Mouse (Mus musculus) layer of hippocampus, postnatal 25 days (tissue): ENCODE measurements around the gene Sipa1l1. TPM values are rescaled to one million over a fixed set of nuclear protein-coding genes. Genes with fewer than 3 reads are reported as not detected.
A peak's percentile ranks its signal among the peaks of the same experiment; 100 is the strongest.

Source experiments
- DNase-seq, 2 experiments: peaks; one replicate each; pipeline ENCODE4 v3.0.0; 2022; ENCODE audit warnings: mixed read lengths in 2 of 2, low spot score in 1 of 2; ENCODE audit errors: extremely low spot score in 1 of 2
- total RNA-seq, 2 experiments: library from RNA; stranded (reverse); gene quantifications; 2 replicates each; pipeline ENCODE4 v1.2.3; 2021

The Sipa1l1 gene
- total RNA-seq, 2 experiments from 2014 or later = 185 to 216 TPM

GRCm38 (mm10) chr12:82365276-82365875 is 196.3 kb downstream of the Sipa1l1 start:
- DNase-seq = no peak

DNA sequence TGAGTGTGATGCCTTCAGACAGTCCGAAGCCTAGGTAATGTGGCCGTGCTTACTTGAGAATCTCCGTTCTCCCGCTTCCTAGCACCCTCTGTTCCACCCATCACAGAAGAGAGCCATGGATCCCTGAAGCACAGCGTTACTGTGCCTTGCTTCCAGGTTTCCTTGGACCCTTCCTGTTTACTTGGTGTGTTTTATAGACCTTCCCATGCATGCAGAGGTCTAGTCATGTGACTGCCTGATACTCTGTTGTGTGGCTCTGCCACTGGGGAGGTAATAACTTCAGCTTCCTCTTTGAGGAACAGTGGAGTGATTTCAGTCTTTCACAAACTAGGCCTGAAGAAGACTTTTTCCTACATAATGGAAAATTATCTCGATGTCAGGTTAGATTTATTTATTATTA is 197.6 kb downstream of the Sipa1l1 start:
- DNase-seq = no peak

- DNase-seq = no peak
These were observed 198.2 kb downstream of the Sipa1l1 start for GRCm38 (mm10) chr12:82367345-82367744.

- no peak for DNase-seq
These were observed 198.9 kb downstream of the Sipa1l1 start for GRCm38 (mm10) chr12:82367986-82368385.

- DNase-seq = no peak
These were observed 200.5 kb downstream of the Sipa1l1 start for GRCm38 (mm10) chr12:82369402-82370160.

- DNase-seq = no peak
These were observed 202.1 kb downstream of the Sipa1l1 start for GRCm38 (mm10) chr12:82371266-82371665.

DNA sequence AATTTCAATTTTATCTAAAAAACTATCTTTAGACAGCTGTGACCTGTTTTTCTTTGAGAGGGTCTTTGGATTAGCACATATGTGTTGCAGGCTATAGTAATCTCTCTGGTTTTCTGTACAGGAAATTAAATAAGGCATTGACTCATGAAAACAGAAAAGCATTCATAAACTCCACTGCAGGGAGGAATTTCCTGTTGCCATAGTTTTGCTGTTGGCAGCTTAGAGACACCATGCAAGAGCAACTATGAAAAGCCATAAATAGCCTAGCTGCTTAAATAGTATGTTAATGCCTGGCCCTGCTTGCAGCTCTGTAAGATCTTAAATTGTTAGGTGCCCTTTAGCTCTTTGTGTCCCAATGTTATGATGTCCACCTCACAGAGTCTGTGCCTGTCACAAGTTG is 204.9 kb downstream of the Sipa1l1 start:
- DNase-seq = no peak

- DNase-seq = no peak
These were observed 213.8 kb downstream of the Sipa1l1 start for GRCm38 (mm10) chr12:82382932-82383331.

DNA sequence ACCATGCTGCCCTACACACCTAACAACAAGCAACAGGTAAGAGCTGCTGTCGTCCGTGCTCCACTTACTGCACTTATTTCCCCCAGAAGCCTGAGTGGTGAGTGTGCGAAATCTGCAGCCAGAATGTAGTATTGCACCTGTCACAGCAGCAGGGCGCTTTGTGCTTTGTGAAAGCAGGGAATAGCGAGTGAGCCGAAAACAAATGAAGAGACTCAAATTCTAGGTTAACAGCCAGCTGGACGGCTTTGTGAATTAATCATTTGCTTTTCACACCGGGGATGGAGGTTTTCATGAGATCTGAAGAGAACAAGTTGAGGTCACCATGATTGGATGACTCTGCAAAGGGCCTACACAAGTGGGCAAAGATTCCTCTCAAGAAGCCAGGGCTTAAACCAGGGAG is 215.6 kb downstream of the Sipa1l1 start:
- DNase-seq = no peak

GRCm38 (mm10) chr12:82387042-82387441 is 217.9 kb downstream of the Sipa1l1 start:
- DNase-seq = no peak

DNA sequence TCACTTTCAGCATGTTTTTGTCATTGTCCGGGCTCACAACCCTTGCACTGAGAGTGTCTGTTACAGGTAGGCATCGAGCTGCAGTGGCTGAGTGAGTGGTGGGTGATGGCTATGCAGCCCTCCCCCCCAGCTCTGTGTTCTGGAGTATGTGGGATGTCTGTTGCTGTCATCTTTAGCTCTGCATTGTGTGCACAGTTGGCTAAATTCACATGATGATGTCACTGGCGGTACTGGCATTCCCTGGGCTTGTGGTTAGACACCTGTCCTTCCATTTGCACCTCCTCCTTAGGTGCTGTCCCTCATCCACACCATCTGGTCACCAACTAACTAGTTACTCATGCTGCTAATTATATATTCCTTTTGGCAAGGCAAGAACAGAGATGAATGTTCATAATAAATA is 218.5 kb downstream of the Sipa1l1 start:
- peak in 1 of 2 experiments; percentile 23 for DNase-seq

DNA sequence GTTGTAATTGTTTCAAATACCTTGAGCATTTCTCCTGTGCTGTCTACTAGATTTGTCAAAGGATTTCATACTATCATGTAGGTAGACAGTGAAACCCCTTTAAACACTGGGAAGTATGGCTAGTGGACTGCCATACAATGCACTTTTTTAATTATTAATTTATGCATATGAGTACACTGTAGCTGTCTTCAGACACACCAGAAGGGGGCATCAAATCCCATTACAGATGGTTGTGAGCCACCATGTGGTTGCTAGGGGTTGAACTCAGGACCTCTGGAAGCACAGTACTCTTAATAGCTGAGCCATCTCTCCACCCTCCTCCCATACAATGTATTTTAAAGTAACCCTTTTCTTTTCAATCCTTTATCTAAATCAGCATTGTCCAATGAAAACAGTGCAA is 219.0 kb downstream of the Sipa1l1 start:
- no peak for DNase-seq

DNA sequence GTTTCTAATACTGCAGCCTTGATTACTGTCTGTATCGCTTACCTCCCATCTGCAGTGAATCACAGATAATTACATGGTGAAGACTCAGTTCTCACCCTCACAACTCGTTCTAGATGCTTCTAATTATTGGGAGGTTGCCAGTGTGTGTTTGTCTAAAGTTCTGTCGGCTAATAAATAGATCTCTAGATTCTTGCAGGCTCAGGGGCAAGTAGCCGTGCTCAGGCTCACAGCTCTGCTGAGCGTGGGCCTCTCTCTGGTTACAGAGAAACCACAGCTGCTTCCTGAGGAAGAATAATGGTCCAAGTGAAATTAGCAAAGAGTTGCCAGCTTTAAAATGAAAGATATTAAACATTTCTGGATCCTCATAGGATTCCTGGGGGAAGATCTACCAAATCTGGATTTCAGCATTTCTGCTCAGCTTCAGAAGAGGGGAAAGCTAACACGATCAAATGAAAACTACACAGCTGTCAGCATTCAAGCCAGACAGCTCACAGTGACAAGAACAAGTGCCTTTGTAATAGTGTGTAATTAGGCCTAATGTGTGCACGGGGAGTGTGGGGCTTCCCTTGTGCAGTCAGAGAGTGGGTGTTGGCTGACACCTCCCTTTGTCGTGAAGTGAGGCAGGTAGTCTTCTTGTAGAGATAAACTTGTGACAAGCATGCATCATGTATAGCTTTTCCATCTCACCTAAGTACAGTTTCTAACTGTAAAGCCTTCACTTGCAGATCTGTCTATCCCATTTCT is 225.2 kb downstream of the Sipa1l1 start:
- no peak for DNase-seq

DNA sequence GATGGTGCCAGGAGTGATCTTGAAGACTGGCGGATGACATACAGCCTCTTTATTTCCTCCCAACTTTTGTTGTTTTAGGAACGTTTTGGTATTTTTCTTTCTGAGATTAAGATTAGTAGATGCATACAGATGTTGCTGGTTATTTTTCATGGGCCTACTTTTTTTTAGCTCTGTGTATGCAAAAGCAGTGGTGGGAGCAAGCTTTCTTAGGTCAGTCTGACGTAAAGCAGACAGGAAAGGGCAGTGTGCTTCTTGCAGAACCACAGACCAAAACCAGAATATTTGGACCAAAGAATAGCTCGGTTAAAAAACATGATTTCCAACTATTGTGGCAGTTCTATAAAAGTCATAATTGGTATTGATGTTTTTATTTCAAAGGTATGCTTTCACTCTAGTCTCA is 226.1 kb downstream of the Sipa1l1 start:
- DNase-seq = no peak

DNA sequence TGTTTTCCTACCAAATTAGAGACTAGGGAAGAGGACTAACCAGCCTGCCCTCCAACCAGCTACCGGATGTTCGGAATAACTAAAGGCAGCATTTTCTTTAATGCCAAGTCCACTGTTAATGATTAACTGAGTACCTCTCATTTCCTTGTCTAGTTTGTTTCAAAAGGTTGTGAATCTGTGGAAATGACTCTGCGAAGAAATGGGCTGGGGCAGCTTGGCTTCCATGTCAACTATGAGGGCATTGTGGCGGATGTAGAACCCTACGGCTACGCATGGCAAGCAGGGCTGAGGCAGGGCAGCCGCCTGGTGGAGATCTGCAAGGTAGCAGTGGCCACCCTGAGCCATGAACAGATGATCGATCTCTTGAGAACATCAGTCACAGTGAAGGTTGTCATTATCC is 228.1 kb downstream of the Sipa1l1 start:
- DNase-seq = no peak

GRCm38 (mm10) chr12:82397751-82398150 is 228.6 kb downstream of the Sipa1l1 start:
- DNase-seq = no peak

- DNase-seq = no peak
These were observed 229.8 kb downstream of the Sipa1l1 start for GRCm38 (mm10) chr12:82398926-82399325.

DNA sequence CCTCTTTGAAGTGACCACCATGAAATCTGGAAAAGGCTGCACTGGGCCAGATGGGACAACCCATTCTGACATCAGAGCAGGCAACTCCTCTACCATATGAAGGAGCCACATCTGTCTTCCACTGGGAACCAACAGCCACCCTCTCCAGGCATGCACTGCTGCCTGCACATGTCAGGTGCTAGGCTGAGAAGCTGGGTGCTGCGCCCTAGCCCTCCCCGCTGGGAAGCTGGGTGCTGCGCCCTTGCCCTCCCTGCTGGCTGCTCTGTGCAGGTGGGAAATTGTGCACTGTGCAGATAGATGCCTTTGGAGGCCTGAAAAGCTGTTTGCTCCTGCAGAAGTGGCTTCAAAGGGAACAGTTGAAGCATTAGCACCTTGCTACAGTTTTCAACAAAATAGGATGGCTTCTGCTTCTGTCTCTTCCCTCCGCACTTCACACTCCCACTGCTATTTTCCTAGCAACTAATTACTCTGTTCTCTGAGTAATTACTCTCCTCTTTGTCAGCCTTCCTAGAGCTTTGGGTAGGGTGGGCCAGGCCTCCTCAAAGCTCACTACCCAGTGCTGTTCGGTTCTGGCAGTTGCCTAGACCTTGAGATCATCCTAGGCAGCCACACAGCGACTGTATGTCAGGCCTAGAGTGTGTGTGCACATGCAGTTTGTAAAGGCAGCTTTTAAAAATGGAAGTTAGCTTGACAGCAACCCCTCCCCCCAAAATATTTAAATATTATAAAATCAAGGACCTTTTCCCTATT is 231.0 kb downstream of the Sipa1l1 start:
- DNase-seq = no peak

GRCm38 (mm10) chr12:82400783-82401182 is 231.7 kb downstream of the Sipa1l1 start:
- no peak for DNase-seq

GRCm38 (mm10) chr12:82401440-82401839 is 232.3 kb downstream of the Sipa1l1 start:
- DNase-seq = no peak

GRCm38 (mm10) chr12:82402635-82403034 is 233.5 kb downstream of the Sipa1l1 start:
- no peak for DNase-seq
